Mouse (Mus musculus) limb, embryonic 15.5 days (tissue): ENCODE data around the gene Pomt1. TPM values are rescaled to one million over a fixed set of nuclear protein-coding genes. Genes with fewer than 3 reads are reported as not detected.

Source experiments
- ATAC-seq: fragments of 200-750 bp; cut with Nextera tagmentation; 2 replicates; pipeline ENCODE4 v1.8.0; 2017; ENCODE audit warnings: low read depth, moderate TSS enrichment; ENCODE audit not compliant: insufficient number of reproducible peaks, low FRiP score, low TSS enrichment
- H3K27ac ChIP-seq: fragments of 300-500 bp; sonication (generic); 2 replicates; pipeline ENCODE4 v1.5.1; 2015; ENCODE audit warnings: moderate library complexity, mild to moderate bottlenecking, inconsistent platforms
- H3K27me3 ChIP-seq: fragments of 300-500 bp; sonication (generic); 2 replicates; pipeline ENCODE4 v1.6.1; 2015; ENCODE audit warnings: inconsistent platforms
- H3K36me3 ChIP-seq: fragments of 300-500 bp; sonication (generic); 2 replicates; pipeline ENCODE4 v1.6.1; 2015; ENCODE audit warnings: inconsistent platforms
- H3K4me1 ChIP-seq: fragments of 300-500 bp; sonication (generic); 2 replicates; pipeline ENCODE4 v1.6.1; 2015; ENCODE audit warnings: inconsistent platforms
- H3K4me2 ChIP-seq: fragments of 300-500 bp; sonication (generic); 2 replicates; pipeline ENCODE4 v1.6.1; 2015; ENCODE audit warnings: mild to moderate bottlenecking, inconsistent platforms
- H3K4me3 ChIP-seq: fragments of 300-500 bp; sonication (generic); 2 replicates; pipeline ENCODE4 v1.5.1; 2015; ENCODE audit warnings: mild to moderate bottlenecking, inconsistent platforms
- H3K9ac ChIP-seq: fragments of 300-500 bp; sonication (generic); 2 replicates; pipeline ENCODE4 v1.6.1; 2015; ENCODE audit warnings: inconsistent platforms
- H3K9me3 ChIP-seq: fragments of 300-500 bp; sonication (generic); 2 replicates; pipeline ENCODE4 v1.6.1; 2016; ENCODE audit warnings: inconsistent platforms
- WGBS: fragments of 180-500 bp; shearing (Covaris S2); methylation state at CpG from one replicate; pipeline ENCODE4 v1.1.7; 2015; 5-methylcytosine and 5-hydroxymethylcytosine counted together
- polyA plus RNA-seq: library from polyadenylated mRNA; unstranded; fragments of >200 nt; fragmentation: Nextera tagmentation; extraction: Ambion mirVana; gene quantifications from 2 replicates; pipeline ENCODE4 v1.2.1, GENCODE M21; 2015

Pomt1 gene
- 23.2 and 23.9 TPM in 2 replicates for polyA plus RNA-seq

DNA sequence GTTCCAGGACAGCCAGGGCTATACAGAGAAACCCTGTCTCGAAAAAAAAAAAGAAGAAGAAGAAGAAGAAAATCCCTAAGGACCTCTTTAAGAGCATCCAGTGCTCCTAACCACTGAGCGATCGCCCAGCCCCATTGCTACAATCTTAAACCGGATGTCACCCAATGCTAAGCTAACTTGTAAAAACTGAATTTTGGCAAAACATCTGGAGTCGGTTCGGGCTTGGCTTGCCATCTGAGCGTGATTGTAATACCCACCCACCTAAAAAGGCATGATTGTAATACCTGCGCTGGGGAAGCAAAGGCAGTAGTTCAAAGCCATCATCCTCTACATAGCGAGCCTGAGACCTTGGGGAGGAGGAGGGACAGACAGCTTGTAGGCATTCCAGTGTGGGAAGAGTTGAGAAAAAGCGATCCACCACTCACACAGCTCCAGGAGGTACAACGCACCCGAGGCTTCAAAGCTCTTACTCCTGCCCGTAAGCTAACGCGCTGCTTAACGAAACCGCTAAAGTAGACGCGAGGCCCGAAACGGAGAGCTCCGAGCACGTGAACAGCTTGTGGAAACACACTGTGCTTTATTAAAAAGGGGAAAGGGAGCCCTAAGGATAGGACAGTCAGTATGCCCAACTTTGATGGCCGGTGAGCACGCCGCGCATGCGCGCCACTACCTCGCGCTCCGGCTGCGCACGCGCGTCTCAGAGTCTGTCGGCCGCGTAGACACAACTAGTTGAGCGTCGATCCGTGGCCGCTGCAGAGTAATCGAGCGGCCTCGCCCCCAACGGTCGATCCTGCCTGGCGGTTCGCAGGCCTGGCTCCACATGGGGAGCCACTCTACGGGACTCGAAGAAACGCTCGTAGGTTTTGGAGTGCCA lies at the start of gene Pomt1:
TSS of gene Pomt1 (plus strand) at position 705 of the 874 bp plus-strand sequence.
- Histone ChIP-seq H3K9ac (peak within 1 kb of the TSS; percentile 74), H3K4me3 (peak within 1 kb of the TSS; percentile 70), H3K27me3 (no peaks in the 10 kb centered on the region), H3K9me3 (no peaks in the 10 kb centered on the region), H3K36me3 (peaks cover 48% of the 10 kb centered on the region), H3K27ac (peak within 1 kb of the TSS; percentile 92), H3K4me2 (peak within 1 kb of the TSS; percentile 79), H3K4me1 (peaks cover 20% of the 10 kb centered on the region)
- under 1% methylated on average over 54 of the region's 54 CpGs for WGBS
- ATAC-seq, result peak; percentile 87

DNA sequence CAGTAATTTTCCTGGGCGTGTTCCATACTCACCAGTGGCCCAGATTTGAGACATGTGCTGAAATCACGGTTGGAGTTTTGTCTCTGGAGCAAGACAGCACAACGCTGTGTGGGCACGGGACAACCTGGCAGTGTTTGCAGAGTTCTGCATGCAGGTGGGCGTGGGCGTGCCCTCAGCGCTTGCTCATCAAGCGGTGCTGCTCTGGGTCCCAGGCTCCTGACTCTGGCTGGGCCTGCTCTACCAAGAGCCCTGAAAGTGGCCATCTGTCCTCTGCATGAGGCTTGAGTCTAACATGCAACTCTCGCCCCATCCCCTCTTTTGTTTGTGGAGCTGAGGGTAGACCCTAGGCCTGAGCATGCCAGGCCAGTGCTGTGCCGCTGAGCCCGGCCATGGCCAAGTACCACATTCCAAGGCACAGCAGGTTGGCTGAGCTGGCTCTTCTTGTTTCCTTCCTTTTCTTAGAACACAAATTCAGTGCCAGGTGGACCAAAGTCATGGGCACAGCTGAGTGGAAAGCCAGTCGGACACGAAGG lies 49.3 kb upstream of the Pomt1 start:
- 0 out of 2 replicates have a peak overlapping the region, but pooled peaks have one; percentile 2 for H3K27ac ChIP-seq
- H3K4me2 ChIP-seq, result no peak overlapping the region
- no peak overlapping the region for H3K9ac ChIP-seq
- H3K36me3 ChIP-seq, result peaks cover 82% of the 10 kb centered on the region
- H3K4me3 ChIP-seq, result no peak overlapping the region
- 90% methylated on average over 13 of the region's 13 CpGs for WGBS
- ATAC-seq, result no peak
- H3K9me3 ChIP-seq, result no peaks in the 10 kb centered on the region
- H3K27me3 ChIP-seq, result no peaks in the 10 kb centered on the region
- peaks cover 14% of the 10 kb centered on the region for H3K4me1 ChIP-seq

- Histone ChIP-seq H3K27ac (no peak overlapping the region), H3K9me3 (no peaks in the 10 kb centered on the region), H3K9ac (no peak overlapping the region), H3K4me2 (no peak overlapping the region), H3K36me3 (peaks cover 87% of the 10 kb centered on the region), H3K4me1 (peaks cover 8% of the 10 kb centered on the region), H3K4me3 (no peak overlapping the region), H3K27me3 (no peaks in the 10 kb centered on the region)
- 75% methylated on average over 7 of the region's 7 CpGs for WGBS
- no peak for ATAC-seq
Observed at GRCm38 (mm10) chr2:32187649-32188048, 48.7 kb upstream of the Pomt1 start.

DNA sequence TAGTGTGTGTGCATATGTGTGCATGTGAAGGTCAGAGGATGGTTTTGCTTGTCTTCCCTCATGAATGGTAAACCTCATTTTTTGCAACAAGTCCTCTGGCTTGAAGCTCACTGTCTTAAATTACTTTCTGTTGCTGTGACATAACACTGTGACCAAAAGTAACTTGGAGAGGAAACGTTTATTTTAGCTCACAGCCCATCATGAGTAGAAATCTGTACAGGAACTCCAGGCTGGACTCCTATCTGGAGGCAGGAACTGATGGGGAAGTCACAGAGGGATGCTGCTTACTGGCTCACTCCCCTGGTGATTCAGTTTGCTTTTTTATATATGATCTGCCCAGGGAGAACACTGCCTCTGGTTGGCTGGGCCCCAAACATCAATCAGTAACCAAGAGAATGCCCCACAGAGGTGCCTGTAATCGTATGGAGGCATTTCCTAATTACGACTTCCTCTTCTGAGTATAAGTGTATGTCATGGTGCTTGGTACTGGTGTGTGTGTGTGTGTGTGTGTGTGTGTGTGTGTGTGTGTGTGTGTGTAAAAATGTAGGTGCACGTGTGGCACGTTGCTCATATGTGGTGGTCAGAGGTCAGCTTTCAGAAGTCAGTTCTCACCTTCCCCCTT lies 47.2 kb upstream of the Pomt1 start:
- Histone ChIP-seq H3K9me3 (no peaks in the 10 kb centered on the region), H3K4me2 (no peak overlapping the region), H3K4me3 (no peak overlapping the region), H3K36me3 (peaks cover 88% of the 10 kb centered on the region), H3K27ac (no peak overlapping the region), H3K27me3 (no peaks in the 10 kb centered on the region), H3K4me1 (no peaks in the 10 kb centered on the region), H3K9ac (no peak overlapping the region)
- no peak for ATAC-seq
- 77% methylated on average over 5 of the region's 5 CpGs for WGBS

DNA sequence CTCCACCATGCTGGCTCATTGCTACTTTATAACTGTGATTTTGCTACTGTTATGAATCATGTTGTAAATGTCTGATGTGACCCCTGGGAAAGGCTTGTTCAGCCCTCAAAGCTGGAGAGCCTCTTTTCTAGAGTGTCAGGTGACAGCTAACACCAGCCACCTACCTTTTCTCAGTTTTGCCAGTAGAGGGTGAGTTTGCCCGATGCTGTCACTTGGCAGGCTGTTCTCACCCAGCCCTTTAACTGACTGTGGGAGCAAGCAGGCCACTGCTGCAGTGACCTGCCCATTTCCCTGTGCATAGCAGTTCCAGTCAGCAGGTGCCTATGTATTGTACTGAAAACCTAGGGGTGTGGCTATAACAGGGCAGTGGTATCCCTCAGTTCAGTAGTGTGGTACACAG lies 45.8 kb upstream of the Pomt1 start:
- ATAC-seq, result no peak
- Histone ChIP-seq H3K9ac (no peak overlapping the region), H3K4me2 (no peak overlapping the region), H3K27ac (no peak overlapping the region), H3K27me3 (no peaks in the 10 kb centered on the region), H3K36me3 (peaks cover 92% of the 10 kb centered on the region), H3K9me3 (no peaks in the 10 kb centered on the region), H3K4me1 (no peaks in the 10 kb centered on the region), H3K4me3 (no peak overlapping the region)
- WGBS, result 56% methylated on average over 1 of the region's 1 CpGs

DNA sequence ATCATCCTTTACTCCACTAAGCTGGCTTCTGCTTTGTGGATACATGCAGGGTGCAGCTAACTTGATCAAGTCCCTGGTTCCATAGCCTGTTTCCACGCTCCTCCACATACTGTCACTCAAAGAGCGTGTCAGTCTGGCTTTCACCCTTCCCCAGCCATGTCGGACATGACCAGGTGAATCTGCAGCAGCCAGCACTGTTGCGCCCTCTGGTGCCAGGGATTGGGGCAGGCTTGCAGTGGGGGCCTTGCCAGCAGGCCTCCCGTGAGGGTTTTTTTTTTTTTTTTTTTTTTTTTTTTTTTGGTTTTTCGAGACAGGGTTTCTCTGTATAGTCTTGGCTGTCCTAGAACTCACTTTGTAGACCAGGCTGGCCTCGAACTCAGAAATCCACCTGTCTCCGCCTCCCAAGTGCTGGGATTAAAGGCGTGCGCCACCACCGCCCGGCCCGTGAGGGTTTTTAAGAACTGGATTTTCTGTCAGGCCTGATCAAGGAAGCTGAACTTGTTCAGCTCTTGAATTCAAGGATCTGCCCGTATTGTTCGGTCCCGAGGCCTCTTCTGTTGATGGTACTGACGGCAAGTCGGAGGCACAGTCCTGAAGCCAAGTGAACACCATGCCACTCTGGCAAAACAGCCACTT lies 44.4 kb upstream of the Pomt1 start:
- no peaks in the 10 kb centered on the region for H3K9me3 ChIP-seq
- ATAC-seq, result no peak
- H3K9ac ChIP-seq, result no peak overlapping the region
- H3K4me1 ChIP-seq, result no peaks in the 10 kb centered on the region
- no peak overlapping the region for H3K27ac ChIP-seq
- WGBS, result 87% methylated on average over 17 of the region's 18 CpGs
- no peak overlapping the region for H3K4me2 ChIP-seq
- no peaks in the 10 kb centered on the region for H3K27me3 ChIP-seq
- H3K36me3 ChIP-seq, result peaks cover 93% of the 10 kb centered on the region
- no peak overlapping the region for H3K4me3 ChIP-seq

DNA sequence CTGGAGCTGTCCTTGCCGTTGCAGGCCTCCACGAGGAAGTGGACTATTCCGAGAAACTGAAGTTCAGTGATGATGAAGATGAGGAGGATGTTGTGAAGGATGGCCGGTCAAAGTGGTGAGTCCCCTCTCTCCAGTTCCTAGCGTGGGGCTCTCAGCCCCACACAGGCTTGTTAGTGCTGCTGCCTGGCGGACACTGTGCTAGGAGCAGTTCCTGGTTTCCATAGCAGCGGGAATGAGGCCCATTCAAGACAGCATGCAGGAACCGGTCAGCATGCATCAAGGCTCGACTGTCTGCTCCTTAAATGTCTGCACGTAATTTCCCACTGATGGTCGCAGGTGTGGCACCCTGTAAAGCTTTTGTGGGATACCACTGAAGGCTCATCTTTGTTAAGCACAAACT lies 37.4 kb upstream of the Pomt1 start:
- no peak for ATAC-seq
- no peak overlapping the region for H3K4me3 ChIP-seq
- 81% methylated on average over 11 of the region's 11 CpGs for WGBS
- H3K36me3 ChIP-seq, result peaks cover 100% of the 10 kb centered on the region
- H3K4me2 ChIP-seq, result no peak overlapping the region
- no peak overlapping the region for H3K9ac ChIP-seq
- no peaks in the 10 kb centered on the region for H3K9me3 ChIP-seq
- no peaks in the 10 kb centered on the region for H3K27me3 ChIP-seq
- H3K4me1 ChIP-seq, result no peaks in the 10 kb centered on the region
- no peak overlapping the region for H3K27ac ChIP-seq

- Histone ChIP-seq H3K4me3 (no peak overlapping the region), H3K4me1 (no peaks in the 10 kb centered on the region), H3K9ac (no peak overlapping the region), H3K27ac (no peak overlapping the region), H3K36me3 (peaks cover 100% of the 10 kb centered on the region), H3K9me3 (no peaks in the 10 kb centered on the region), H3K27me3 (no peaks in the 10 kb centered on the region), H3K4me2 (no peak overlapping the region)
- ATAC-seq, result no peak
- 91% methylated on average over 4 of the region's 4 CpGs for WGBS
Observed at GRCm38 (mm10) chr2:32200033-32200432, 36.4 kb upstream of the Pomt1 start.

GRCm38 (mm10) chr2:32200712-32201111 lies 35.7 kb upstream of the Pomt1 start:
- no peaks in the 10 kb centered on the region for H3K27me3 ChIP-seq
- H3K4me2 ChIP-seq, result no peak overlapping the region
- 90% methylated on average over 11 of the region's 11 CpGs for WGBS
- H3K9ac ChIP-seq, result no peak overlapping the region
- no peak for ATAC-seq
- no peaks in the 10 kb centered on the region for H3K4me1 ChIP-seq
- H3K36me3 ChIP-seq, result peaks cover 100% of the 10 kb centered on the region
- H3K9me3 ChIP-seq, result no peaks in the 10 kb centered on the region
- H3K4me3 ChIP-seq, result no peak overlapping the region
- H3K27ac ChIP-seq, result no peak overlapping the region

- no peak overlapping the region for H3K4me2 ChIP-seq
- 74% methylated on average over 7 of the region's 7 CpGs for WGBS
- H3K36me3 ChIP-seq, result peaks cover 100% of the 10 kb centered on the region
- ATAC-seq, result no peak
- no peak overlapping the region for H3K4me3 ChIP-seq
- no peaks in the 10 kb centered on the region for H3K4me1 ChIP-seq
- no peak overlapping the region for H3K9ac ChIP-seq
- no peak overlapping the region for H3K27ac ChIP-seq
- H3K9me3 ChIP-seq, result no peaks in the 10 kb centered on the region
- no peaks in the 10 kb centered on the region for H3K27me3 ChIP-seq
Observed at GRCm38 (mm10) chr2:32201527-32201926, 34.9 kb upstream of the Pomt1 start.

DNA sequence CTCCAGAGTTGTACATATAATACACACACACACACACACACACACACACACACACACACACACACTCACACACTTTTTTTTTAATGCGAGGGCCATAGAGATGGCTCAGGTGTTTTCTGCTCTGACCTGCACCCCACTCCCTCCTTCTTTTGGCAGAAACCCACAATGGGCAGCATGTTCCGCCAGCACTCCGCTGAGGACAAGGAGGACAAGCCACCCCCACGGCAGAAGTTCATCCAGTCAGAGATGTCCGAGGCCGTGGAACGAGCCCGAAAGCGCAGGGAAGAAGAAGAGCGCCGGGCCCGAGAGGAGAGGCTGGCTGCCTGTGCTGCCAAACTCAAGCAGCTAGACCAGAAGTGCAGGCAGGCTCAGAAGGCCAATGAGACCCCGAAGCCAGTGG lies 32.5 kb upstream of the Pomt1 start:
- H3K4me3 ChIP-seq, result no peak overlapping the region
- H3K9me3 ChIP-seq, result no peaks in the 10 kb centered on the region
- H3K9ac ChIP-seq, result no peak overlapping the region
- no peak overlapping the region for H3K4me2 ChIP-seq
- H3K27ac ChIP-seq, result no peak overlapping the region
- H3K27me3 ChIP-seq, result no peaks in the 10 kb centered on the region
- peaks cover 100% of the 10 kb centered on the region for H3K36me3 ChIP-seq
- no peak for ATAC-seq
- 93% methylated on average over 13 of the region's 13 CpGs for WGBS
- H3K4me1 ChIP-seq, result no peaks in the 10 kb centered on the region

- no peaks in the 10 kb centered on the region for H3K27me3 ChIP-seq
- H3K27ac ChIP-seq, result no peak overlapping the region
- ATAC-seq, result no peak
- H3K9ac ChIP-seq, result no peak overlapping the region
- no peaks in the 10 kb centered on the region for H3K4me1 ChIP-seq
- WGBS, result 93% methylated on average over 1 of the region's 1 CpGs
- H3K4me2 ChIP-seq, result no peak overlapping the region
- no peak overlapping the region for H3K4me3 ChIP-seq
- peaks cover 100% of the 10 kb centered on the region for H3K36me3 ChIP-seq
- no peaks in the 10 kb centered on the region for H3K9me3 ChIP-seq
Observed at GRCm38 (mm10) chr2:32207682-32208081, 28.7 kb upstream of the Pomt1 start.
